Mouse (Mus musculus) limb, embryonic 13.5 days (tissue): ENCODE measurements around the gene Lnpk. TPM values are rescaled to one million over a fixed set of nuclear protein-coding genes. Genes with fewer than 3 reads are reported as not detected.

Experiments
- ATAC-seq: fragments of 200-750 bp; cut with Nextera tagmentation; 2 replicates; pipeline ENCODE4 v1.8.0; 2017; ENCODE audit warnings: low read depth, moderate number of reproducible peaks, moderate TSS enrichment; ENCODE audit not compliant: low FRiP score
- H3K27ac ChIP-seq: fragments of 300-500 bp; sonication (generic); 2 replicates; pipeline ENCODE4 v1.5.1; 2015; ENCODE audit warnings: inconsistent platforms, mild to moderate bottlenecking, moderate library complexity
- H3K27me3 ChIP-seq: fragments of 300-500 bp; sonication (generic); 2 replicates; pipeline ENCODE4 v1.6.1; 2015; ENCODE audit warnings: mild to moderate bottlenecking, inconsistent platforms
- H3K36me3 ChIP-seq: fragments of 300-500 bp; sonication (generic); 2 replicates; pipeline ENCODE4 v1.6.1; 2015; ENCODE audit warnings: inconsistent platforms, mild to moderate bottlenecking, moderate library complexity
- H3K4me1 ChIP-seq: fragments of 300-500 bp; sonication (generic); 2 replicates; pipeline ENCODE4 v1.6.1; 2015; ENCODE audit warnings: inconsistent platforms
- H3K4me2 ChIP-seq: fragments of 300-500 bp; sonication (generic); replicated peaks from 2 replicates; pipeline ENCODE4 v1.6.1; 2015; ENCODE audit warnings: inconsistent platforms, mild to moderate bottlenecking, moderate library complexity
- H3K4me3 ChIP-seq: fragments of 300-500 bp; sonication (generic); 2 replicates; pipeline ENCODE4 v1.5.1; 2015; ENCODE audit warnings: moderate library complexity, mild to moderate bottlenecking, inconsistent platforms
- H3K9ac ChIP-seq: fragments of 300-500 bp; sonication (generic); 2 replicates; pipeline ENCODE4 v1.6.1; 2015; ENCODE audit warnings: mild to moderate bottlenecking, inconsistent platforms
- H3K9me3 ChIP-seq: fragments of 300-500 bp; sonication (generic); 2 replicates; pipeline ENCODE4 v1.6.1; 2016; ENCODE audit warnings: inconsistent platforms
- WGBS: fragments of 180-500 bp; shearing (Covaris S2); methylation state at CpG from one replicate; pipeline ENCODE4 v1.1.7; 2015; 5-methylcytosine and 5-hydroxymethylcytosine counted together
- polyA plus RNA-seq: library from polyadenylated mRNA; unstranded; fragments of >200 nt; fragmentation: Nextera tagmentation; extraction: Ambion mirVana; gene quantifications from 2 replicates; pipeline ENCODE4 v1.2.1, GENCODE M21; 2015

Lnpk gene
- 53.2 and 55.4 TPM in 2 replicates for polyA plus RNA-seq

DNA sequence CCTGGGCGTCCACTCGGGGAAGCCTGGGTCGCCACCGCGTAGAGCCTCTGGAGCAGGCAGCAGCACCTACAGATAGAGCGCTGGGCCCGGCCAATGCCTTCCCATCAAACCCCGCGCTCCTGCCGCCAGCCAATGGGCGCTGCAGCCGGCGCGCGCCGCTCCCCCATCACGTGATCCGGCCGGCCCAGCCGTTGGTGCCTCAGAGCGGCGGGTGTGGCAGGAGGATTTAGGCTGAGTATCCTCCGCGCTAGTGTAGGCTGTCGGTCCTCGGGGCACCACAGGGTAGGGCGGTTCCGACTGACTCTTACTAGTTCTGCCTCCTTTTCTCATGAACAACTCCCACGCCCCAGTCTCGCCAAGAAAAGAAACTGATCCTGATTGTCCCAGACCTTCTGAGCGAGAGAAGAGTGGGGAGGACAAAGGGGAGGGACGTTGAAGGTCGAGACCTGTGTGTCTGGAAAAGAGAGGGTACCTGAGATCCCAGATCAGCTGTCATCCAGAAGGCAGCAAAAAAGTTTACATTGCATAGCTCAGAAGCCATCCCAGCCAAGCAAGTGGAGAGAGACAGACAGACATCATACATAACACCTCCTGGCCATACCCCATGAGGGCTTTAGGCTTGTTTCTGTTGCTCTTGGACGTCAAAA lies at the start of gene Lnpk:
TSS of gene Lnpk (minus strand) at position 593 of the 647 bp plus-strand sequence.
- Histone ChIP-seq H3K4me1 (peaks cover 12% of the 10 kb centered on the region), H3K4me2 (peak within 1 kb of the TSS; percentile 90), H3K4me3 (peak within 1 kb of the TSS; percentile 95), H3K9ac (peak within 1 kb of the TSS; percentile 97), H3K27me3 (no peaks in the 10 kb centered on the region), H3K27ac (peak within 1 kb of the TSS; percentile 77), H3K9me3 (no peaks in the 10 kb centered on the region), H3K36me3 (no peaks in the 10 kb centered on the region)
- under 1% methylated on average over 28 of the region's 34 CpGs for WGBS
- peak; percentile 99 for ATAC-seq

DNA sequence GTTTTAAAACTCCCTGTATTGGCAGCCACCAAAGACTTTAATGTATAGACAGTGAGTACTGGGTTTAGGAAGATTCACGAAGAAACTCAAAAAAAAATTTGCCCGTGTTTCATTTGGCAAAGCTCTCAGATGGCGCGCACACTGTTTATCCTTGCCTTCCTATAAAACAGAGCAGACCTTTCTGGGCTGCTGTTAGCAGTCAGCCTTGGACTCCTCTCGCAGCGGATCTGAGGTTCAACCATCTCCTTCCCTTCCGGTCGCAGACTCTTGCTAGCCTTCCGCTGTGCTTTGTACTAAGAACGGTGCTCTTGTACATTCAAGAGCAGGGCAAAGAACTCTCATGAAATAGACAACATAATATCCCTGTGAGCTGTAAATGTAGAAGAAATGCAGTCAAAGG lies 41.1 kb upstream of the Lnpk start:
- WGBS = 37% methylated on average over 10 of the region's 10 CpGs
- H3K4me1 ChIP-seq = peaks cover 23% of the 10 kb centered on the region
- H3K9ac ChIP-seq = 0 out of 2 replicates have a peak overlapping the region, but pooled peaks have one; percentile 43
- H3K27ac ChIP-seq = peak overlapping the region; percentile 90
- no peaks in the 10 kb centered on the region for H3K27me3 ChIP-seq
- no peaks in the 10 kb centered on the region for H3K36me3 ChIP-seq
- peak overlapping the region; percentile 61 for H3K4me2 ChIP-seq
- H3K9me3 ChIP-seq = no peaks in the 10 kb centered on the region
- H3K4me3 ChIP-seq = peak overlapping the region; percentile 25
- peak; percentile 55 for ATAC-seq

- no peaks in the 10 kb centered on the region for H3K36me3 ChIP-seq
- no peak overlapping the region for H3K9ac ChIP-seq
- H3K4me3 ChIP-seq = peak overlapping the region; percentile 25
- H3K27me3 ChIP-seq = no peaks in the 10 kb centered on the region
- peak; percentile 77 for ATAC-seq
- H3K4me2 ChIP-seq = peak overlapping the region; percentile 61
- 36% methylated on average over 3 of the region's 3 CpGs for WGBS
- peaks cover 23% of the 10 kb centered on the region for H3K4me1 ChIP-seq
- peak overlapping the region; percentile 90 for H3K27ac ChIP-seq
- no peaks in the 10 kb centered on the region for H3K9me3 ChIP-seq
These were observed 40.5 kb upstream of the Lnpk start for GRCm38 (mm10) chr2:74619676-74620246.

GRCm38 (mm10) chr2:74617706-74618105 lies 38.5 kb upstream of the Lnpk start:
- no peaks in the 10 kb centered on the region for H3K9me3 ChIP-seq
- WGBS = 26% methylated on average over 9 of the region's 9 CpGs
- H3K27me3 ChIP-seq = no peaks in the 10 kb centered on the region
- peak overlapping the region; percentile 43 for H3K4me2 ChIP-seq
- no peak overlapping the region for H3K27ac ChIP-seq
- H3K36me3 ChIP-seq = no peaks in the 10 kb centered on the region
- H3K4me3 ChIP-seq = no peak overlapping the region
- no peak overlapping the region for H3K9ac ChIP-seq
- peaks cover 23% of the 10 kb centered on the region for H3K4me1 ChIP-seq
- ATAC-seq = no peak

- WGBS = 92% methylated on average over 4 of the region's 4 CpGs
- Histone ChIP-seq H3K4me1 (no peaks in the 10 kb centered on the region), H3K4me3 (no peak overlapping the region), H3K36me3 (no peaks in the 10 kb centered on the region), H3K4me2 (no peak overlapping the region), H3K9me3 (peaks cover 7% of the 10 kb centered on the region; the same call in 1 of the 2 replicates), H3K9ac (no peak overlapping the region), H3K27ac (no peak overlapping the region), H3K27me3 (no peaks in the 10 kb centered on the region)
- no peak for ATAC-seq
These were observed 32.2 kb upstream of the Lnpk start for GRCm38 (mm10) chr2:74611406-74611805.

DNA sequence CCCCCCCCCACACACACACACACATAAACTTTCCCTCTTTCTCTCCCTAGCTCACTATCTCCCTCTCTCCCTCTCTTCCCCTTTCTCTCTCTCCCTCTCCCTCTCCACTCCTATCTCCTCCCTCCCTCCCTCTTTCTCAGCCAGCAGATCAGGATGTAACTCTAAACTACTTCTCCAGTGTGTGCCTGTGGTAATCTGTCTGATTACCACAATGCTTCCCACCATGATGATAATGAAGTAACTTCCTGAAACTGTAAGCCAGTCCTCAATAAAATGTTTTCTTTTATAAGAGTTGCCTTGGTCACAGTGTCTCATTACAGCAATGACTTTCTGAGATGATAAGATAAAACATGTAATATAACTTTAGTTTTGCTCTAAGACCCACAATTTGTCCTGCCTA lies 30.1 kb upstream of the Lnpk start:
- Histone ChIP-seq H3K36me3 (no peaks in the 10 kb centered on the region), H3K27me3 (no peaks in the 10 kb centered on the region), H3K9ac (no peak overlapping the region), H3K27ac (no peak overlapping the region), H3K4me1 (no peaks in the 10 kb centered on the region), H3K4me3 (no peak overlapping the region), H3K4me2 (no peak overlapping the region), H3K9me3 (peaks cover 7% of the 10 kb centered on the region; the same call in 1 of the 2 replicates)
- no peak for ATAC-seq

GRCm38 (mm10) chr2:74606087-74606760 lies 27.0 kb upstream of the Lnpk start:
- 86% methylated on average over 5 of the region's 5 CpGs for WGBS
- no peak overlapping the region for H3K27ac ChIP-seq

DNA sequence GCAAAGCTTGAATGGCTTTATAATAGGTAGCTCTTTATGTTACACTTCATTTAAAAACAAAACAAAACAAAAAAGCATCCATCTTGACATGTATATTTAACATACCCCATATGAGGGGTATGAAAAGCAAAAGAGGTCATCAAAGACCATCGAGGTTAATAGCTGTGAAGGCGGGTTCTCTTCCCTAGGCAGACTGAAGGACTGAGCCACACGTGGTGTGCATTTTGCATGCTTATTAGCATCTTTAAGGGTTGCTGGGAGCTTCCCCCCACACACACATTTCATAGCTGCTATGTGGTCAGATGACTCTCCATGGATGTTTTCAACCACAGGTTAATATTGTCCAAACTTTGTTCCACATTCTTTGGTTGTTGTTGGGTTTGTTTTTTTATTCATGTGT lies 24.8 kb upstream of the Lnpk start:
- Histone ChIP-seq H3K27ac (no peak overlapping the region), H3K9me3 (no peaks in the 10 kb centered on the region), H3K4me1 (0 out of 2 replicates have a peak, but pooled peaks cover 11% of the 10 kb centered on the region), H3K9ac (no peak overlapping the region), H3K27me3 (no peaks in the 10 kb centered on the region), H3K36me3 (no peaks in the 10 kb centered on the region), H3K4me2 (no peak overlapping the region), H3K4me3 (no peak overlapping the region)
- 53% methylated on average over 3 of the region's 3 CpGs for WGBS
- ATAC-seq = no peak

More at GRCm38 (mm10) chr2:74606087-74606760, 27.0 kb upstream of the Lnpk start:
- Histone ChIP-seq H3K9ac (no peak overlapping the region), H3K27me3 (no peaks in the 10 kb centered on the region), H3K4me1 (0 out of 2 replicates have a peak, but pooled peaks cover 11% of the 10 kb centered on the region), H3K36me3 (no peaks in the 10 kb centered on the region), H3K9me3 (0 out of 2 replicates have a peak, but pooled peaks cover under 1% of the 10 kb centered on the region), H3K4me2 (no peak overlapping the region), H3K4me3 (no peak overlapping the region)
- ATAC-seq = no peak

- H3K4me1 ChIP-seq = 0 out of 2 replicates have a peak, but pooled peaks cover 11% of the 10 kb centered on the region
- ATAC-seq = no peak
- H3K4me2 ChIP-seq = no peak overlapping the region
- H3K9ac ChIP-seq = no peak overlapping the region
- H3K4me3 ChIP-seq = no peak overlapping the region
- H3K36me3 ChIP-seq = no peaks in the 10 kb centered on the region
- peaks cover 5% of the 10 kb centered on the region; the same call in 1 of the 2 replicates for H3K9me3 ChIP-seq
- H3K27me3 ChIP-seq = no peaks in the 10 kb centered on the region
- WGBS = 72% methylated on average over 5 of the region's 5 CpGs
- H3K27ac ChIP-seq = no peak overlapping the region
These were observed 23.2 kb upstream of the Lnpk start for GRCm38 (mm10) chr2:74602483-74602882.

GRCm38 (mm10) chr2:74597169-74597568 lies 17.9 kb upstream of the Lnpk start:
- Histone ChIP-seq H3K27ac (no peak overlapping the region), H3K4me2 (no peak overlapping the region), H3K27me3 (no peaks in the 10 kb centered on the region), H3K4me3 (no peak overlapping the region), H3K9me3 (peaks cover 5% of the 10 kb centered on the region; the same call in 1 of the 2 replicates), H3K36me3 (no peaks in the 10 kb centered on the region), H3K9ac (no peak overlapping the region), H3K4me1 (0 out of 2 replicates have a peak, but pooled peaks cover 7% of the 10 kb centered on the region)
- WGBS = 70% methylated on average over 3 of the region's 3 CpGs
- no peak for ATAC-seq

- Histone ChIP-seq H3K4me1 (no peaks in the 10 kb centered on the region), H3K27ac (no peak overlapping the region), H3K36me3 (no peaks in the 10 kb centered on the region), H3K4me3 (no peak overlapping the region), H3K9ac (no peak overlapping the region), H3K27me3 (no peaks in the 10 kb centered on the region), H3K9me3 (peaks cover 5% of the 10 kb centered on the region; the same call in 1 of the 2 replicates), H3K4me2 (no peak overlapping the region)
- ATAC-seq = no peak
These were observed 16.9 kb upstream of the Lnpk start for GRCm38 (mm10) chr2:74596094-74596493.

GRCm38 (mm10) chr2:74578146-74578842 lies 941 bp downstream of the Lnpk start:
- peak overlapping the region; percentile 97 for H3K9ac ChIP-seq
- no peaks in the 10 kb centered on the region for H3K9me3 ChIP-seq
- H3K4me1 ChIP-seq = peaks cover 12% of the 10 kb centered on the region
- H3K4me2 ChIP-seq = peak overlapping the region; percentile 90
- H3K27ac ChIP-seq = peak overlapping the region; percentile 77
- no peaks in the 10 kb centered on the region for H3K36me3 ChIP-seq
- peak; percentile 75 for ATAC-seq
- H3K4me3 ChIP-seq = peak overlapping the region; percentile 95
- under 1% methylated on average over 48 of the region's 55 CpGs for WGBS
- no peaks in the 10 kb centered on the region for H3K27me3 ChIP-seq
